Mouse (Mus musculus): ENCODE data around the gene Stx8.

The Stx8 gene

DNA sequence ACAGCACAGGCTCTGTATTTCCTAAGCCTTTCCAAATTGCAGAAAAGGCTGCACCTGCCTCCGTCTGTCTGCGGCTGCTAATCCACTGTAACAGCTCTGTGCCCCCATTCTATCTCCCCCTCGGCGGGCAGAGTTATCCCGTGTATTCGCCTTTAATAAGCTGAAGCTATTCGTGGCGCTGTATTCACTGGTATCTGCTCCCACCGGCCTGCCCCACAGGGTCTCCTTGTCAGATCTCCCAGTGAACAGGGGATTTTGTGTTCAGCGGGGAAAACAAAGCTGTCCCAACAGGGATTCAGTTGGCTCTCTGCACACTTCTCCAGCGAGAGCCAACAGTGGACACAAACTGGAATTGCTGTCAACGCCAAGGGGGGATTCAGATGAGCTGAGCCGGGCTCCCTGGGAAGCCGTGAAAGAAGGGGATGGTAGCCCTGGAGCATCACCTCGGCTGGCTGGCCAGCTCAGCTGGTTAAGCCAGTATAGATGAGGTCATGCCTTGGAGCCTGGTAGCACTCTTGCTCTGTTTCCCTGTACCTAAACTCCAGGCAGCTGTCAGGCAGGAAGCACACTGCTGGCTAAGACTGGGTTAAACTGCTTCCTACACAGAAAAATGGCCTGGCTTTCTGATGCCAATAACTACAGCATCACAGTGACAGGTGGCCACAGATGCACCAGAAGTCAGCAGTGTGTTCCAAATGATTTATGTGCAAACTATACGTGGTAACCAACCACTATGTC, 278.4 kb downstream of the Stx8 start:
- DNase-seq, result no peak

GRCm38 (mm10) chr11:68244992-68245261, 278.9 kb downstream of the Stx8 start:
- no peak for DNase-seq

DNA sequence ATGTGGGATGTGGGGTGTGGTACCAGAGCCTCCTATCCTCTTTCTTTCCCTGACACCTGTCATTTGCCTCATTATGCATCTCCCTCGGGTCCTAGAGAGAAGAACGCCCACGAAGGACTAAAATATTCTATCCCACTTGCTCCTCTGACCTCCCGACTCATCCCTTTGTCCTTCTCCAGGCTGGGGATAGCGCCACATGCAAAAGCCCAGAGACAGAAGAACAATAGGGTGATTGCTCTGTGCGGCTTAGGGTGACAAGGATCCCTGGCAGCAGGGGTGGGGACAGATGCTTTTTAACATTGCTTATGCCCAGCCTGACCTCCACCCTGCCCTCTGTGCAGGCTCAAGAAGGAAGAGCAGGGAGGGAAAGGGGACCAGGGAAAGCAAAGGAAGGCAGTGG, 281.9 kb downstream of the Stx8 start:
- no peak for DNase-seq

DNA sequence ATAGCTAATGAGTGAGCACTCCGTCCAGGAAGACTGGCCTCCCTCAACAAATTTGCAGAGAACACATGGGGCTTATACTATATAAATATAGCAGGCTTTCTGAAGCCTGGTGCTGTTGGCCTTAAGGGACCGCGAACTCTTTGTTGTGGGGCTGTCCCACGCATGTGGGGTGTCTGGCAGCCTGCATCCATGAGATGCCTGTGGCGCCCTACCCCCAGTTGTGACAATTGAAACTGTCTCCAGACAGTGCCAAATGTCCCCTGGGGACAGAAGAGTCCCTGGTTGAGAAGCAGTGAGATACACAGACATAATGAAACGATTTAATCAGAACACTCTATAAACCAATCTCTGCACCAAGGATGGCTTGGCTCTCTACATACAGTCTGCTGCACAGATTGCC, 284.1 kb downstream of the Stx8 start:
- DNase-seq, result no peak

GRCm38 (mm10) chr11:68253531-68253930, 287.5 kb downstream of the Stx8 start:
- DNase-seq, result no peak
